Mouse (Mus musculus): ENCODE results near the gene Med11. TPM values are rescaled to one million over a fixed set of nuclear protein-coding genes. Genes with fewer than 3 reads are reported as not detected.
"Not testable (repeated sequence)": the region's sequence is repeated elsewhere in the genome, so short reads cannot be mapped to it uniquely, and the experiment has no call there.

The Med11 gene
- polyA plus RNA-seq, 1 experiment from 2014 or later: 37.3 TPM

DNA sequence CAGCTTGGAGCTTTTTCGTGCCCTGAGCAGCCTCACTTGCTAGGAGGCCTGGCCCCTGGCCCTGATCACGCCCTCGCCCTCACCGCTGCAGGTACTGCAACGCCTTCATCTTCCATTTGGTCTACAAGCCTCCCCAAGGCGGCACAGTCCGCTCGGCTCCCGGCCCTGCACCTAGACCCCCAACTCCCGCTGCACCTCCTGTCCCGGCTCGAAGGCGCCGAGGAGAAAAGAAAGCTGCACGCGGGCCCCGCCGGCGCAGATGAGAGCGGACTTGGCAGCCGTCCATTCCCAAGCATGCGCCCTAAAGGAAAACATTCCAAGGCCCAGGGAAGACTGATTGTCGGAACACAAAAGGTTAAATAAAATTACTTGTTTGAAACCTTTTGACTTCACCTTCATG lies 14.1 kb downstream of the Med11 start:
- H3K9ac ChIP-seq (replicated peaks; ENCODE audit: low read depth): 0 out of 2 replicates have a peak overlapping the region, but pooled peaks have one; percentile 19
- TF ChIP-seq CTCF (IDR thresholded peaks at IDR 0.05) (no peak), EP300 (IDR thresholded peaks at IDR 0.05) (no peak)
- peaks cover 6% of the 10 kb centered on the region; the same call in 1 of the 2 replicates for H3K4me1 ChIP-seq (ENCODE audit: insufficient read depth, low read depth, low read length)
- ATAC-seq (no peak), DNase-seq (ENCODE audit: low spot score) (peak; percentile 48)
- H3K27me3 ChIP-seq (replicated peaks; ENCODE audit: insufficient read depth, low read length): no peaks in the 10 kb centered on the region
- H3K9me3 ChIP-seq (ENCODE audit: low read length): no peaks in the 10 kb centered on the region
- peak overlapping the region; percentile 21; the same call in 1 of the 2 replicates for H3K4me3 ChIP-seq (ENCODE audit: low read depth, low read length)
- H3K4me2 ChIP-seq (replicated peaks; ENCODE audit: low read depth, low read length): peak overlapping the region; percentile 61
- H3K27ac ChIP-seq (ENCODE audit: low read length): no peak overlapping the region
- H3K36me3 ChIP-seq (ENCODE audit: insufficient read depth, low read length): no peaks in the 10 kb centered on the region
- WGBS: 2% methylated on average over 23 of the region's 23 CpGs

DNA sequence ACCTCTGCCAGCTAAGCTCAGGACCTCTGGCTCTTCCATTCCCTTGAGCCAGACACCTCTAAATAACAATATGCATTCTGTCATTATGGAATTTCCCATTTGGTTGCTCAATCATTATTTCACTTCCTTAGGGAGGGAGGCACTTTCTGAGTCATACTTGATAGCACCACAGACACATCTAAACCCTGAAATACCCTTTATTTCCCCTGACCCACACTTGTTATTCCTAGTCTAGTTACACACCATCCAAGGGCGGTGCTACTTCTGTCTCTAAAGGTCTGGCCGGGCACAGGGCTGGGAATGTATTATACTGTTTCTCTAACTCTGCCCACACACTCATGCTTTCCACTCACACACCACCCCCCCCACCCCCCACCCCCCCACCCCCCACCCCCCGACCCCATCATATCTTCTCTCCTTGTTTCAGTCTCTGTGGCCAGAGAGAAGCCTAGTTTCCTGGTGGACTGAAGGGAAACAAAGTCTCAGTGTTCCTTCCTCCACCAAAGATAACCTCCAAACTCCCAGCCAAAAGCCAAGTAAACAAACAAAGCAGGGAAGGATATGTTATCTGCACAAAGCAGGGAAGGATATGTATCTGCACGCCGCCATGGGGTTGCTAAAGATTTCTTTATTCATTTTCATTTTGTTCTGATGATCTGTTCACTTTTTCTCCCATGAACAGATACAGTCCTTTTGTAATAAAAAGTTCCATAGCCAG lies 16.3 kb downstream of the Med11 start:
- Histone ChIP-seq H3K27ac (ENCODE audit: low read length) (0 out of 2 replicates have a peak overlapping the region, but pooled peaks have one; percentile 51), H3K4me3 (ENCODE audit: low read depth, low read length) (no peak overlapping the region), H3K4me1 (ENCODE audit: insufficient read depth, low read depth, low read length) (peaks cover 6% of the 10 kb centered on the region; the same call in 1 of the 2 replicates), H3K36me3 (ENCODE audit: insufficient read depth, low read length) (no peaks in the 10 kb centered on the region), H3K27me3 (replicated peaks; ENCODE audit: insufficient read depth, low read length) (no peaks in the 10 kb centered on the region), H3K4me2 (replicated peaks; ENCODE audit: low read depth, low read length) (no peak overlapping the region), H3K9me3 (ENCODE audit: low read length) (no peaks in the 10 kb centered on the region), H3K9ac (replicated peaks; ENCODE audit: low read depth) (no peak overlapping the region)
- DNase-seq (ENCODE audit: low spot score) (peak; percentile 66), ATAC-seq (peak; percentile 68)
- 36% methylated on average over 5 of the region's 5 CpGs for WGBS
- no peak for TF ChIP-seq CTCF (IDR thresholded peaks at IDR 0.05)
- peak; percentile 11 for TF ChIP-seq EP300 (IDR thresholded peaks at IDR 0.05)

DNA sequence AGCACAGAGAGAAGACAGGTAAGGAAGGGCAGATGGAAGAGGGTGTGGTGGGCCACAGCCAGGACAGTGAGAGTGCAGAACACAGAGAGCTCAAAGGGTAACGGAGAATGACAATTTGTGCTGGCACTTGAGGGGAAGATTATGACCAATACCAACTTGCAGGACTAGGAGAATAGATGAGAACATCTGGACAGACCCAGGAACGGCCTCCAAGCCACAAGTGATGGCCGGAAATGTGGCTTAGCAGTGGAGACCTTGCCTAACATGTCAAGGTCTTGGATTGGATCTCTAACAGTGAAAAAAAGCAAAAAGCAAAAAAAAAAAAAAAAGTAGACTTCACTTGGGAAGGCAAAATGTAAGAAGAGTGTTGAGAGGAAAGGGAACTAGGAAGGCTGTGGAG lies 18.0 kb downstream of the Med11 start:
- whole genome bisulfite sequencing: 86% methylated on average over 3 of the region's 3 CpGs
- no peak for DNase-seq (ENCODE audit: low spot score)
- Histone ChIP-seq H3K27me3 (replicated peaks; ENCODE audit: insufficient read depth, low read length) (no peaks in the 10 kb centered on the region), H3K9ac (replicated peaks; ENCODE audit: low read depth) (no peak overlapping the region), H3K9me3 (ENCODE audit: low read length) (no peaks in the 10 kb centered on the region), H3K4me3 (ENCODE audit: low read depth, low read length) (no peak overlapping the region), H3K27ac (ENCODE audit: low read length) (no peak overlapping the region), H3K4me2 (replicated peaks; ENCODE audit: low read depth, low read length) (no peak overlapping the region), H3K36me3 (ENCODE audit: insufficient read depth, low read length) (no peaks in the 10 kb centered on the region), H3K4me1 (ENCODE audit: insufficient read depth, low read depth, low read length) (peaks cover 6% of the 10 kb centered on the region; the same call in 1 of the 2 replicates)
- ATAC-seq: no peak
- TF ChIP-seq CTCF (IDR thresholded peaks at IDR 0.05) (no peak), EP300 (IDR thresholded peaks at IDR 0.05) (no peak)

DNA sequence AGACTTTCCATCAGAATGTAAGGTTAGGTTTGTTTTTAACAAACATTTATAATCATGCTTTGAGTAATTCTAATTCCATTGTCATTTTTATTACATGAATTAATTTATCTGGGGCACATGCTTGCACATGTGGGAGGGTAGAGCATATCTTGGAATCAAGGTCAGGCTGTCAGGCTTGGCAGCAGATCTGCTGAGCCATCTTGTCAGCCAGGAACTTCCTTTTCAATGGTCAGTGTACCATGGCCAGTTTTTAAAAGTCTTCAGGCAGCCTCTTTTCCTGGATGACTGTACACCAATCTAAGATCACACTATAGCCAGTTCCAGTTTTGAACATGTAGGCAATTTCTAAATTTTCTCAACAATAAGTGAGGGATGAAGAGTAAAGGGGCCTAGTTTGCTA lies 21.0 kb downstream of the Med11 start:
- no peak overlapping the region for H3K9ac ChIP-seq (replicated peaks; ENCODE audit: low read depth)
- H3K4me1 ChIP-seq (ENCODE audit: insufficient read depth, low read depth, low read length): no peaks in the 10 kb centered on the region; the same call in 1 of the 2 replicates
- no peak for TF ChIP-seq EP300 (IDR thresholded peaks at IDR 0.05)
- TF ChIP-seq CTCF (IDR thresholded peaks at IDR 0.05): no peak
- H3K36me3 ChIP-seq (ENCODE audit: insufficient read depth, low read length): no peaks in the 10 kb centered on the region
- no peak overlapping the region for H3K4me2 ChIP-seq (replicated peaks; ENCODE audit: low read depth, low read length)
- H3K27ac ChIP-seq (ENCODE audit: low read length): no peak overlapping the region
- no peak overlapping the region for H3K4me3 ChIP-seq (ENCODE audit: low read depth, low read length)
- DNase-seq (ENCODE audit: low spot score) (no peak), ATAC-seq (no peak)
- H3K27me3 ChIP-seq (replicated peaks; ENCODE audit: insufficient read depth, low read length): no peaks in the 10 kb centered on the region
- no peaks in the 10 kb centered on the region for H3K9me3 ChIP-seq (ENCODE audit: low read length)

DNA sequence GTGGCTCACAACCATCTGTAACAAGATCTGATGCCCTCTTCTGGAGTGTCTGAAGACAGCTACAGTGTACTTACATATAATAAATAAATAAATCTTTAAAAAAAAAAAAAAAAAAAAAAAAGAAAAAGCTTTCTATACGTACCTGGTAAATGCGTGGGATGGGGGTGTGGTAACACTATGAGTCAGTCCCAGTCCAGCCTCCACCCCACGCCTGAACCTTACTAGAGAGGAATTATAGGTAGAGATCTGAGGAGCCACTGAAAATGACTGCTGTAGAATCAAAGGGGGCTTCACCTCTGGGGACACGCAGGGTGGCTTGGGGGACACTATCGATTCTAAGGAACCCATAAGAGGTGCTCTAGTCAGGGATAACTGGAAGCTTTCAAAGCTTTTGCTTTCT lies 21.6 kb downstream of the Med11 start:
- not testable (repeated sequence) for H3K27ac ChIP-seq (ENCODE audit: low read length); ATAC-seq; H3K4me1 ChIP-seq (ENCODE audit: insufficient read depth, low read depth, low read length); H3K27me3 ChIP-seq (replicated peaks; ENCODE audit: insufficient read depth, low read length); H3K9ac ChIP-seq (replicated peaks; ENCODE audit: low read depth); H3K36me3 ChIP-seq (ENCODE audit: insufficient read depth, low read length); DNase-seq (ENCODE audit: low spot score); H3K4me2 ChIP-seq (replicated peaks; ENCODE audit: low read depth, low read length); H3K9me3 ChIP-seq (ENCODE audit: low read length); H3K4me3 ChIP-seq (ENCODE audit: low read depth, low read length)
- WGBS: 89% methylated on average over 5 of the region's 5 CpGs

DNA sequence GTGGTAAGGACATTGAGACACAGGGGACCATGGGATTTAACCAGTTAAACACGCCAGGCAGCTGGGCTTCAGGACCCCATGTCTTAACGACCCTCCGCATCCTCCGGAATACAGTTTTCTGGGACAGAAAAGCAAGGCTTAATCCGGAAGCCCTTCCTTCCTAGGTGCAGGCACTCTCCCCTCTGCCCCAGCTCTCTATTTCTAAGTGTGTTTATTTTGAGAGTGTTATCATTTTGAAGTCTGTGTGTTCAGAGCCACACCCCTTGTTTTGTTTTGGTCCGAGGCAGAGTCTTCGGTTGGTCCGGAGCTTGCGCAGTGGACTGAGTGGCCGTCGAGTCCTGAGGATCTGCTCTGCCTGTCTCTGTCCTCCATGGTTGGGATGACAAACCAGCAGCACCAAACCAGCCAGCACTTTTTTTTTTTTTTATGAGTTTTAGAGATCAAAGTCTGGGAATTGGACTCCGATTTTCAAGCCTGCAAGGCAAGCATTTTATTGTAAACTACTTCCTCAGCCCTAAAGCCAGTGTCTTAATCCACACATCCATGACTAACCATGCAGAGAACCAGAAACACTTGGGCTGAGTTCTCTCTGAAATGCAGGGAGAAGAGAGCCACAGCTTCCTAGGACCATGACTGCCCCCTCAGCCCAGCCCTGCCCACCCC lies 23.3 kb downstream of the Med11 start:
- ATAC-seq: no peak
- H3K27ac ChIP-seq (ENCODE audit: low read length): no peak overlapping the region
- H3K4me1 ChIP-seq (ENCODE audit: insufficient read depth, low read depth, low read length): no peaks in the 10 kb centered on the region
- TF ChIP-seq CTCF (IDR thresholded peaks at IDR 0.05) (no peak), EP300 (IDR thresholded peaks at IDR 0.05) (no peak)
- WGBS: 35% methylated on average over 12 of the region's 12 CpGs
- no peaks in the 10 kb centered on the region for H3K36me3 ChIP-seq (ENCODE audit: insufficient read depth, low read length)
- H3K4me3 ChIP-seq (ENCODE audit: low read depth, low read length): no peak overlapping the region
- H3K9me3 ChIP-seq (ENCODE audit: low read length): no peaks in the 10 kb centered on the region
- H3K4me2 ChIP-seq (replicated peaks; ENCODE audit: low read depth, low read length): no peak overlapping the region
- H3K27me3 ChIP-seq (replicated peaks; ENCODE audit: insufficient read depth, low read length): no peaks in the 10 kb centered on the region
- H3K9ac ChIP-seq (replicated peaks; ENCODE audit: low read depth): no peak overlapping the region
- no peak for DNase-seq (ENCODE audit: low spot score)

Data from lung, postnatal 0 days (tissue).